Mouse (Mus musculus): Measurements from ENCODE around the gene Cln6. TPM values are rescaled to one million over a fixed set of nuclear protein-coding genes. Genes with fewer than 3 reads are reported as not detected.
"Not testable (repeated sequence)": the region's sequence is repeated elsewhere in the genome, so short reads cannot be mapped to it uniquely, and the experiment has no call there.

Cln6 gene
- polyA plus RNA-seq, 1 experiment from 2014 or later = 10.6 TPM

DNA sequence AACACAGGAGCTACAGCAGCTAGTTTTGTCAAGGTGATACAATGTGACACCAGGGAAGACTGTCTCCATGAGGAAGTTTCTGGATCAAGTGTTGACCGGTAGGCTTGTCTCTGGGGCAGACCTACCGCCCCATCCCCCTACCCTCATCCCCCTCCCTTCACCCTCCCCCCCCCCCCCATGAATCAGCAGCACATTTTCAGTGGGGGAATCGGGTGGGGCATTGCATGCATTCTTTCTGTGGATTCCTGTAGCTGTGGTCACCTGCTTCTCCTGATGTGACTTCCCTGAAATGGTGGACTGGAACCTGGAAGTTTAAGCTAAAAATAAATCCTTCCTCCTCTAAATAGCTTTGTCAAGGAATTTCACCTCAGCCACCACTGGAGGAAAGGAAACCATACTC, 19.1 kb upstream of the Cln6 start:
- no peak for DNase-seq
- Histone ChIP-seq H3K4me3 (ENCODE audit: low read depth, low read length) (no peak overlapping the region), H3K27ac (ENCODE audit: low read depth) (no peak overlapping the region), H3K36me3 (replicated peaks; ENCODE audit: insufficient read depth, low read length) (no peaks in the 10 kb centered on the region), H3K4me1 (ENCODE audit: insufficient read depth) (peaks cover 11% of the 10 kb centered on the region), H3K9ac (replicated peaks) (no peak overlapping the region), H3K9me3 (ENCODE audit: low read length) (no peaks in the 10 kb centered on the region), H3K4me2 (ENCODE audit: low read depth, low read length) (no peak overlapping the region), H3K27me3 (ENCODE audit: insufficient read depth, low read length) (no peaks in the 10 kb centered on the region)
- no peak for ATAC-seq
- no peak for TF ChIP-seq EP300 (IDR thresholded peaks at IDR 0.05; ENCODE audit: low read depth)
- TF ChIP-seq CTCF (IDR thresholded peaks at IDR 0.05; ENCODE audit: low read depth) = no peak
- WGBS (ENCODE audit: insufficient replicate concordance) = 53% methylated on average over 3 of the region's 3 CpGs

DNA sequence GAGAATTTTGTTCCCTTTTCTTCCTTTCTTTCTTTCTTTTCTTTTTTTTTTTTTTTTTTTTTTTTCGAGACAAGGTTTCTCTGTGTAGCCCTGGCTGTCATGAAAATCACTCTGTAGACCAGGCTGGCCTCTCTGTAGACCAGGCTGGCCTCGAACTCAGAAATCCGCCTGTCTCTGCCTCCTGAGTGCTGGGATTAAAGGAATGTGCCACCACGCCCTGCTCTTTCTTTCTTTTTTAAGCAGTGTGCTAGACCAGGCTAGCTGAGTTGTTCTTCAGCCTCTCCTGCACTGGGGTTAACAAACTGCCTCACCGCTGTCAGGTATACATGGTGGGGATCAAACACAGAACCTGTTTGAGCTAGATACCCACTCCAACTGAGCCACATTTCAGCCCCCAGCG, 18.7 kb upstream of the Cln6 start:
- not testable (repeated sequence) for ATAC-seq; H3K27me3 ChIP-seq (ENCODE audit: insufficient read depth, low read length); H3K9me3 ChIP-seq (ENCODE audit: low read length); H3K4me1 ChIP-seq (ENCODE audit: insufficient read depth); H3K4me3 ChIP-seq (ENCODE audit: low read depth, low read length); DNase-seq; H3K4me2 ChIP-seq (ENCODE audit: low read depth, low read length); H3K27ac ChIP-seq (ENCODE audit: low read depth); H3K9ac ChIP-seq (replicated peaks); H3K36me3 ChIP-seq (replicated peaks; ENCODE audit: insufficient read depth, low read length)
- 73% methylated on average over 6 of the region's 6 CpGs for WGBS (ENCODE audit: insufficient replicate concordance)

DNA sequence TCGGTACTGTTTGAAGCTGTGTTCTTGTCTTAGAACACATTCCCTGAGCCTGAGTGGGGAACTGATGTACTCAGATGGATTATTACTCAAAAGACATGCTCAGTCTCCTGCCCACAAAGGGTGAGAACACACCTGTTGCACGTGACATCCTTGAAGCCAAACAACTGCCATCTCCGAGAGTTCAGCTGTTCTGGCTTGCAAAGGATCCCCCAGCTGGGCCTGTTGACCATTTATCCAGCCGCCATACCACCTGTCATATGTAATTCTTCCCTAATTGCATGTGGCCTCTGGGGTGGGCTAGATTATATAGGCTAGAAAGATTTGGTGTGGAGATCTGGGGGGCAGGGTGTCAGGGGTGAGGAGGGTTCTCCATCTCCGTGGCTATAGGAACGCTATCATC, 17.8 kb upstream of the Cln6 start:
- H3K27ac ChIP-seq (ENCODE audit: low read depth) = no peak overlapping the region
- DNase-seq (no peak), ATAC-seq (no peak)
- H3K4me3 ChIP-seq (ENCODE audit: low read depth, low read length) = no peak overlapping the region
- no peaks in the 10 kb centered on the region for H3K36me3 ChIP-seq (replicated peaks; ENCODE audit: insufficient read depth, low read length)
- peaks cover 6% of the 10 kb centered on the region for H3K4me1 ChIP-seq (ENCODE audit: insufficient read depth)
- no peak overlapping the region for H3K4me2 ChIP-seq (ENCODE audit: low read depth, low read length)
- WGBS (ENCODE audit: insufficient replicate concordance) = 79% methylated on average over 6 of the region's 6 CpGs
- no peaks in the 10 kb centered on the region for H3K9me3 ChIP-seq (ENCODE audit: low read length)
- no peak for TF ChIP-seq EP300 (IDR thresholded peaks at IDR 0.05; ENCODE audit: low read depth)
- no peaks in the 10 kb centered on the region for H3K27me3 ChIP-seq (ENCODE audit: insufficient read depth, low read length)
- H3K9ac ChIP-seq (replicated peaks) = no peak overlapping the region

DNA sequence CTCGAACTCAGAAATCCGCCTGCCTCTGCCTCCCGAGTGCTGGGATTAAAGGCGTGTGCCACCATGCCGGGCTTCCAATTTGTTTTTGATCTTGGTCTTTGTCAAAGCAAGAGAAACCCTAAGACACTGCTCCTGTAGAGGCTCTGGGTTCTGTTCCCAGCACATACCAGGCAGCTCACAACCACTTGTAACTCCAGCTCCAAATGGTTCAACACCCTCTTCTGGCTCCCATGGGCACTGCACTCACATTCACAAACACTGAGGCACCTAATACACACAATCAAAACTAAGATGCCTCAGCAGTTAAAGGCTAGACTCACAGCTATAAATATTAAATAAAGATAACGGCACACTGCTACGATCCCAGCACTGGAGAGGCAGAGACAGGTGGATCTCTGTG, 16.8 kb upstream of the Cln6 start:
- no peaks in the 10 kb centered on the region for H3K27me3 ChIP-seq (ENCODE audit: insufficient read depth, low read length)
- no peak overlapping the region for H3K9ac ChIP-seq (replicated peaks)
- H3K4me3 ChIP-seq (ENCODE audit: low read depth, low read length) = no peak overlapping the region
- H3K9me3 ChIP-seq (ENCODE audit: low read length) = no peaks in the 10 kb centered on the region
- H3K36me3 ChIP-seq (replicated peaks; ENCODE audit: insufficient read depth, low read length) = no peaks in the 10 kb centered on the region
- H3K4me2 ChIP-seq (ENCODE audit: low read depth, low read length) = no peak overlapping the region
- no peak overlapping the region for H3K27ac ChIP-seq (ENCODE audit: low read depth)
- DNase-seq (no peak), ATAC-seq (no peak)
- 86% methylated on average over 7 of the region's 7 CpGs for WGBS (ENCODE audit: insufficient replicate concordance)
- TF ChIP-seq CTCF (IDR thresholded peaks at IDR 0.05; ENCODE audit: low read depth) = no peak
- no peak for TF ChIP-seq EP300 (IDR thresholded peaks at IDR 0.05; ENCODE audit: low read depth)
- peaks cover 6% of the 10 kb centered on the region for H3K4me1 ChIP-seq (ENCODE audit: insufficient read depth)

DNA sequence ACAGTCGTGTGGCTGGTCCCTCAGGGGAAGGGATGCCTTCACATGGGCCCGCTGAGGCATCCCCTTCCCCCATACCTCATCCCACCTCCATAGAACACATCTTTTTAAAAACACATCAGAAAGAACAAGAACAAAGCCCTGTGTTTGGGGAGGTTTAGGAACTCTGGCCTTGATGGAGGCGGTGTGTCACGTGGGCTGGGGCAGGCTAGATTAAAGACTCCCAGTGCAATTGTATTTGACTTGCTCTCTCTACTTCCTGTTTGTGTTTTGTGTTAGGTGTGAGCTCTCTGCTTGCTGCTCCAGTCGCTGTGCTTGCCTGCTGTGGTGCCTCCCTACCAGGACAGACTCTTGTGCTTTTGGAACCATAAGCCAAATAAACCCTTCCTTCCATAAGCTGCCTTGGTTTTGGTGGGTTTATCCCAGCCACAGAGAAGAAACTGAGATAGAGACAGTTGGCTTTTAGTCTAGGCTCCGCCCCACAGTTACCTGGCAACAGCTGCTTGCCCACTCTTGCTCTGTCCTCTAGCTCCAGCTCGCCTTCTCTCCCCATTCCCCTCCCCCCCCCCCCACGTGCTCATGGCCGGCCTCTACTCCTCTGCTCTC, 12.7 kb upstream of the Cln6 start:
- Histone ChIP-seq H3K27ac (ENCODE audit: low read depth) (no peak overlapping the region), H3K9me3 (ENCODE audit: low read length) (no peaks in the 10 kb centered on the region), H3K4me3 (ENCODE audit: low read depth, low read length) (no peak overlapping the region), H3K9ac (replicated peaks) (no peak overlapping the region), H3K27me3 (ENCODE audit: insufficient read depth, low read length) (no peaks in the 10 kb centered on the region), H3K4me2 (ENCODE audit: low read depth, low read length) (no peak overlapping the region; the same call in 1 of the 2 replicates), H3K4me1 (ENCODE audit: insufficient read depth) (peaks cover 3% of the 10 kb centered on the region; the same call in 1 of the 2 replicates), H3K36me3 (replicated peaks; ENCODE audit: insufficient read depth, low read length) (no peaks in the 10 kb centered on the region)
- TF ChIP-seq CTCF (IDR thresholded peaks at IDR 0.05; ENCODE audit: low read depth) = no peak
- no peak for TF ChIP-seq EP300 (IDR thresholded peaks at IDR 0.05; ENCODE audit: low read depth)
- 33% methylated on average over 9 of the region's 9 CpGs for WGBS (ENCODE audit: insufficient replicate concordance)
- ATAC-seq (no peak), DNase-seq (no peak)

DNA sequence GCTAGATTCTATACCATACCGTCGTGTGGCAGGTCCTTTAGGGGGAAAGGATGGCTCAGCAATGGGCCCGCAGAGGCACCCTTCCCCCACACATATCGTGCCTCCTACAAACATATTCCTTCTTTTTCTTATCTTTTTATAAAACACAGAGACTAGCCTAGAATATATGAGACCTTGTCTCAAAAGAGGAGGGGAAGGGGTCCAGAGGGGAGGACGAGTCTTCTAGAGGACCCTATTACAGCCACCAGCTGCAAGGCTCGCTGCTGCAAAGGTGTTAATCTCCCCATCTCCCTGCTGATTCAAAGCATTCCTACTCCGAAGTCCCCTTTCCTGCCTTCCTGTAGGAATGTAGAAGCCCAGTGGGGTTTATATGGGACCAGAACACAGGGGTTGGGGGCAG, 12.1 kb upstream of the Cln6 start:
- 34% methylated on average over 7 of the region's 7 CpGs for WGBS (ENCODE audit: insufficient replicate concordance)
- no peak overlapping the region for H3K9ac ChIP-seq (replicated peaks)
- no peak overlapping the region for H3K27ac ChIP-seq (ENCODE audit: low read depth)

More for the DNA sequence above, 12.1 kb upstream of the Cln6 start:
- DNase-seq = no peak
- TF ChIP-seq EP300 (IDR thresholded peaks at IDR 0.05; ENCODE audit: low read depth) = no peak
- no peak for TF ChIP-seq CTCF (IDR thresholded peaks at IDR 0.05; ENCODE audit: low read depth)
- ATAC-seq = no peak
- Histone ChIP-seq H3K4me2 (ENCODE audit: low read depth, low read length) (no peak overlapping the region), H3K36me3 (replicated peaks; ENCODE audit: insufficient read depth, low read length) (no peaks in the 10 kb centered on the region), H3K27me3 (ENCODE audit: insufficient read depth, low read length) (no peaks in the 10 kb centered on the region), H3K9me3 (ENCODE audit: low read length) (no peaks in the 10 kb centered on the region), H3K4me1 (ENCODE audit: insufficient read depth) (peaks cover 3% of the 10 kb centered on the region; the same call in 1 of the 2 replicates), H3K4me3 (ENCODE audit: low read depth, low read length) (no peak overlapping the region)

Measured in liver, postnatal 0 days (tissue).